Mouse (Mus musculus): ENCODE data around the gene P2rx5. TPM values are rescaled to one million over a fixed set of nuclear protein-coding genes. Genes with fewer than 3 reads are reported as not detected.
A peak's percentile ranks its signal among the peaks of the same experiment; 100 is the strongest.

P2rx5 gene
- total and polyA plus RNA-seq, 3 experiments = 0.21 to 0.83 (median 0.40) TPM

DNA sequence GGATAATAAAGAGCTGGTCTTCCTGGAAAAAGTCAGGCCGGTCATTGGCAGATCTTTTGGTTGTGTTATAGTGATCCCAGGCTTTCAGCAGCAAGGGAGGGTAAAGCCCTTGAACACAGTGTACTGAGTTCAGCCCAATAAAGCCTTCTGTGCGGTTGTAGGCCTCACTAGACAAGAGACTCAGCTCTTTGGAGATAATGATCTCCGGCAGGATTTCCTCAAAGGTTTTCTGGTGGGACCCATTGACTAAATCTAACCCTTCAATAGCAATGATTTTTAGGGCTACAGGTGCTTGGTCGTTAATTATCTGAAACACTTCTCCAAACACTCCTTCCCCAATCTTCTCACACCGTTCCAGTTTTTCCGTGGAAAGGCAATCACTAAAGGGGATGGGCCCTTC, 23.6 kb upstream of the P2rx5 start:
- in situ Hi-C loops (cut with MboI; ENCODE audit: low pct_ligation_motif_present, low pct_unique_long_range_greater_than_20kb, low sequenced_read_pairs) (loop anchor here (10.0 to 25.0 kb wide), 2 partner anchors 148 to 1226 kb away; partner anchors contain the start of genes Olfr411 and Olfr412), dilution Hi-C loops (cut with MboI; ENCODE audit: extremely low pct_ligation_motif_present, extremely low pct_unique_long_range_greater_than_20kb, low sequenced_read_pairs) (no loop called here)
- Histone ChIP-seq H3K79me2 (replicated peaks; ENCODE audit: control insufficient read depth, extremely low read depth, insufficient read depth, poor library complexity, severe bottlenecking) (peaks cover 59% of the 10 kb centered on the region), H3K27ac (ENCODE audit: insufficient read depth, low read depth) (no peak overlapping the region), H3K4me2 (ENCODE audit: insufficient read depth, low read depth, poor library complexity, severe bottlenecking) (peak overlapping the region; percentile 99), H3K27me3 (replicated peaks) (peaks cover 5% of the 10 kb centered on the region), H3K4me1 (ENCODE audit: control insufficient read depth in 1 of 2, insufficient read depth in 2 of 2) (peaks cover 8 to 50% of the 10 kb centered on the region in 2 experiments; a peak in 2 of 4 replicates), H3K4me3 (replicated peaks in 1 of 3; ENCODE audit: low read depth in 2 of 3, low read length in 2 of 3, poor library complexity in 1 of 3) (peak overlapping the region; percentile 80 to 97 (median 93)), H3K36me3 (replicated peaks in 1 of 2; ENCODE audit: control insufficient read depth in 1 of 2, insufficient read depth in 1 of 2, low read length in 1 of 2) (peaks cover 0 to 34% of the 10 kb centered on the region in 2 experiments), H3K9me3 (replicated peaks; ENCODE audit: low read length) (no peaks in the 10 kb centered on the region), H3K9ac (ENCODE audit: insufficient read depth, low read depth) (peak overlapping the region; percentile 89)
- DNase-seq (ENCODE audit: extremely low read depth) = no peak
- TF ChIP-seq ZKSCAN1 (IDR thresholded peaks at IDR 0.05; ENCODE audit: borderline replicate concordance, low read depth, low read length) (no peak), MAX (IDR thresholded peaks at IDR 0.05; ENCODE audit: low read length) (0 out of 2 replicates have a peak, but pooled peaks have one; percentile 18)

DNA sequence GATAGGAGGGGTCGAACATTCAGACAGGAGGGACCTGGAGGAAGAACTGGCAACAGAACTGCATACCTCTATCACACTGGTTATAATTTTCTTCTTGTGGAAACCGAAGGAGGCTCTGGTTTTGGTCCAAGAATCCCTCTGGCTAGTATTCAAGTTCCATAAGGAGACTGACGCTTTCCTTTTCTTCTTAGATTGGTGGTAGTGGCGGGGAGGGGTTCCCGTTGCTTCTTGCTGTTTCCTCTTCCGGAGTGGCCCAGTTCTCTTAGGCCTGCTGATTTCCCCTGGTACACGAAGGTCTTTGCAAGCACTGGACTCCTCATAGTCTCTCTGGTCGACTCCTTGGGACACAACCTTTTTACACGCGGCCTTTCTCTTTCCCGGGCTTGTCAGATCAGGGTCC, 23.1 kb upstream of the P2rx5 start:
- TF ChIP-seq ELF1 (IDR thresholded peaks at IDR 0.05; ENCODE audit: low read depth, low read length) (peak; percentile 30; the same call in 1 of the 2 replicates), IRF4 (IDR thresholded peaks at IDR 0.05; ENCODE audit: low read depth, low read length) (no peak)
- peaks cover 57% of the 10 kb centered on the region for H3K79me2 ChIP-seq (replicated peaks; ENCODE audit: control insufficient read depth, extremely low read depth, insufficient read depth, poor library complexity, severe bottlenecking)
- peak overlapping the region; percentile 99 for H3K4me2 ChIP-seq (ENCODE audit: insufficient read depth, low read depth, poor library complexity, severe bottlenecking)
- H3K27me3 ChIP-seq (replicated peaks) = peaks cover 6% of the 10 kb centered on the region
- H3K9ac ChIP-seq (ENCODE audit: insufficient read depth, low read depth) = peak overlapping the region; percentile 89
- dilution Hi-C loops (cut with MboI; ENCODE audit: extremely low pct_ligation_motif_present, extremely low pct_unique_long_range_greater_than_20kb, low sequenced_read_pairs) (no loop called here), in situ Hi-C loops (cut with MboI; ENCODE audit: low pct_ligation_motif_present, low pct_unique_long_range_greater_than_20kb, low sequenced_read_pairs) (loop anchor here (10.0 to 25.0 kb wide), 2 partner anchors 148 to 1225 kb away; partner anchors contain the start of genes Olfr411 and Olfr412)
- H3K4me3 ChIP-seq (replicated peaks in 1 of 3; ENCODE audit: low read depth in 2 of 3, low read length in 2 of 3, poor library complexity in 1 of 3) = peak overlapping the region; percentile 80 to 97 (median 93)
- no peak overlapping the region; the same call in 1 of the 2 replicates for H3K27ac ChIP-seq (ENCODE audit: insufficient read depth, low read depth)
- peaks cover 8 to 47% of the 10 kb centered on the region in 2 experiments; a peak in 2 of 4 replicates for H3K4me1 ChIP-seq (ENCODE audit: control insufficient read depth in 1 of 2, insufficient read depth in 2 of 2)
- H3K36me3 ChIP-seq (replicated peaks in 1 of 2; ENCODE audit: control insufficient read depth in 1 of 2, insufficient read depth in 1 of 2, low read length in 1 of 2) = peaks cover 0 to 31% of the 10 kb centered on the region in 2 experiments
- peak; percentile 33 for DNase-seq (ENCODE audit: extremely low read depth)
- H3K9me3 ChIP-seq (replicated peaks; ENCODE audit: low read length) = no peaks in the 10 kb centered on the region

DNA sequence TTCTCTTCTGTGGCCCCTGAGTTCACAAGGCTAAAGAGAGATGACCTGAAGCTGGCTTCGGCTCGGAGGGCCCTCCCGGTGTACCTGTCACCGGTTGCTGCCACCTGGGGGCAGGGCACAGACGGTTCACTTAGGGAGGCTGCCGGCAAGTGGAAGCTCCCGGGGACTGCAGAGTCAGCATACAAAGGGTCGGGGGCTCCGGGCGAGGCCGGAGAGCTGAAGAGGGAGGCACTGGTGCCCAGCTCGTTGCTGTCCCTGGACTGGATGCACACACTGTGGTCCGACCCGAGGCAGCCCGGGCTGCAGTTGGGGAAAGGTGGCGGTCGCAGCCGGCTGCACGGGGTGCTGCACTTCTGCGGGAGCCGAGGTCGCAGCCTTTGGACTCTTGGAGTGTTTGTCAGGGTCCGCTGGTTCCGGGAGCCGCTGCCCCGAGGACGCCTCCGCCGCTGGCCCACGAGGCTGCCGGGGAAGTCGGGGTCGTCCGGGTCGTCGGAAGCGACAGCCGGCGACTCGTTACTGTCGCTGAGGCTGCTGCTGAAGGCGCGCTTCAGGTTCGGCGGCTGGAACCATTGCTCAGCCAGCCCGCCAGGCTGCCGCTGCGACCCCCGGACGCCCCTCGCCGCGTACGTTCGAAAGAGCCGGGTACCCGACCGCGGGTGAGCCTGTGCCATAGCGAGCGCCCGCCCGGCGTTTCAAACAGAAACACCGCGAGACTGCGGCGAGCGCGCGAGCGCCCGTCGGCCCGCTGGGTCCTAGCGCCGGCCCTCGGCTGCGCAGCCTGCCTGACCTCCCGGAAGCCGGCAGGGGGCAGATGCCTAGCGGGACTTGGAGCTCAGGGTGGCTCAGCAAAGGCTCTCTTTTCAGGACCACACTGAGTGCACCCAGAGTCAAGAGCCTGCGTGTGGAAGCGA, 22.4 kb upstream of the P2rx5 start, which contains the start of gene Haspin:
Gene Haspin, minus strand, starts transcription at position 704 of the 911 bp plus-strand sequence.
- Histone ChIP-seq H3K27ac (ENCODE audit: insufficient read depth, low read depth) (peak within 1 kb of the TSS; percentile 1; the same call in 1 of the 2 replicates), H3K27me3 (replicated peaks) (peaks cover 6% of the 10 kb centered on the region), H3K4me2 (ENCODE audit: insufficient read depth, low read depth, poor library complexity, severe bottlenecking) (peak within 1 kb of the TSS; percentile 99), H3K9me3 (replicated peaks; ENCODE audit: low read length) (no peaks in the 10 kb centered on the region), H3K36me3 (replicated peaks in 1 of 2; ENCODE audit: control insufficient read depth in 1 of 2, insufficient read depth in 1 of 2, low read length in 1 of 2) (peaks cover 0 to 23% of the 10 kb centered on the region in 2 experiments), H3K79me2 (replicated peaks; ENCODE audit: control insufficient read depth, extremely low read depth, insufficient read depth, poor library complexity, severe bottlenecking) (peaks cover 50% of the 10 kb centered on the region), H3K4me1 (ENCODE audit: control insufficient read depth in 1 of 2, insufficient read depth in 2 of 2) (peaks cover 6 to 40% of the 10 kb centered on the region in 2 experiments; a peak in 2 of 4 replicates), H3K9ac (ENCODE audit: insufficient read depth, low read depth) (peak within 1 kb of the TSS; percentile 89), H3K4me3 (replicated peaks in 1 of 3; ENCODE audit: low read depth in 2 of 3, low read length in 2 of 3, poor library complexity in 1 of 3) (peak within 1 kb of the TSS; percentile 80 to 97 (median 93))
- dilution Hi-C loops (cut with MboI; ENCODE audit: extremely low pct_ligation_motif_present, extremely low pct_unique_long_range_greater_than_20kb, low sequenced_read_pairs) (no loop called here), in situ Hi-C loops (cut with MboI; ENCODE audit: low pct_ligation_motif_present, low pct_unique_long_range_greater_than_20kb, low sequenced_read_pairs) (loop anchor here (10.0 to 25.0 kb wide), 2 partner anchors 147 to 1224 kb away; partner anchors contain the start of genes Olfr411 and Olfr412)
- peak; percentile 93 for DNase-seq (ENCODE audit: extremely low read depth)
- TF ChIP-seq ETS1 (conservative IDR thresholded peaks at IDR 0.05; ENCODE audit: low read depth, low read length) (no peak), SMC3 (IDR thresholded peaks at IDR 0.05; ENCODE audit: low read depth, low read length) (peak; percentile 96), SIN3A (IDR thresholded peaks at IDR 0.05; ENCODE audit: low read length) (peak; percentile 98), CHD1 (IDR thresholded peaks at IDR 0.05; ENCODE audit: low read depth, low read length) (no peak), USF2 (conservative IDR thresholded peaks at IDR 0.05; ENCODE audit: low read depth, low read length) (no peak), MAFK (IDR thresholded peaks at IDR 0.05; ENCODE audit: insufficient replicate concordance, low read length) (peak; percentile 86; the same call in 1 of the 2 replicates), HCFC1 (IDR thresholded peaks at IDR 0.05; ENCODE audit: low read depth, low read length) (peak; percentile 88), ZC3H11A (IDR thresholded peaks at IDR 0.05; ENCODE audit: low read depth, low read length) (no peak), NRF1 (IDR thresholded peaks at IDR 0.05; ENCODE audit: low read depth, low read length) (peak; percentile 67), ZMIZ1 (IDR thresholded peaks at IDR 0.05; ENCODE audit: low read depth, low read length) (peak; percentile 84), MYC (IDR thresholded peaks at IDR 0.05; ENCODE audit: low read depth, low read length) (0 out of 2 replicates have a peak, but pooled peaks have one; percentile 53), JUN (IDR thresholded peaks at IDR 0.05; ENCODE audit: insufficient read depth, low read depth, low read length) (no peak), MEF2A (IDR thresholded peaks at IDR 0.05; ENCODE audit: borderline replicate concordance, low read depth, low read length) (peak; percentile 78; the same call in 1 of the 2 replicates), ZNF384 (IDR thresholded peaks at IDR 0.05; ENCODE audit: low read depth, low read length) (no peak), JUND (conservative IDR thresholded peaks at IDR 0.05; ENCODE audit: low read depth, low read length) (no peak), MXI1 (IDR thresholded peaks at IDR 0.05; ENCODE audit: low read depth, low read length) (peak; percentile 89), RAD21 (IDR thresholded peaks at IDR 0.05; ENCODE audit: low read depth, low read length) (peak; percentile 75), ELF1 (IDR thresholded peaks at IDR 0.05; ENCODE audit: low read depth, low read length) (peak; percentile 86)

Measured in CH12.LX (cell line).